ENCODE assay signal across 30 mouse cellular contexts in genomic region chr16:12173482-12174041, GRCm38 (mm10).
"Had no signal": no experiment of that assay in that cellular context is flagged by ENCODE, and none has a peak within 500 bp of the region (broad histone marks: within the 10 kb centered on the region; RNA-seq: fewer than 3 reads in every experiment).

No protein-coding gene starts in this region.

- H3K27ac ChIP-seq: limb, embryonic 10.5 days; limb, embryonic 12.5 days; limb, embryonic 13.5 days; limb, embryonic 15.5 days; liver, embryonic 12.5 days; liver, embryonic 13.5 days; liver, embryonic 14.5 days; liver, embryonic 15.5 days; lung, embryonic 15.5 days; macrophage; midbrain, embryonic 10.5 days; midbrain, embryonic 12.5 days; midbrain, embryonic 13.5 days; midbrain, embryonic 15.5 days; neural tube, embryonic 12.5 days had no signal

- H3K4me1 ChIP-seq: limb, embryonic 10.5 days; limb, embryonic 12.5 days; limb, embryonic 13.5 days; limb, embryonic 15.5 days; liver, embryonic 12.5 days; liver, embryonic 13.5 days; liver, embryonic 15.5 days; lung, embryonic 15.5 days; midbrain, embryonic 10.5 days; midbrain, embryonic 12.5 days; midbrain, embryonic 13.5 days; midbrain, embryonic 15.5 days; neural tube, embryonic 12.5 days had no signal

- H3K9me3 ChIP-seq: limb, embryonic 10.5 days; limb, embryonic 12.5 days; limb, embryonic 13.5 days; limb, embryonic 15.5 days; liver, embryonic 12.5 days; liver, embryonic 13.5 days; liver, embryonic 15.5 days; lung, embryonic 15.5 days; megakaryocyte, embryonic 14.5 days; midbrain, embryonic 10.5 days; midbrain, embryonic 12.5 days; midbrain, embryonic 13.5 days; midbrain, embryonic 15.5 days; neural tube, embryonic 12.5 days had no signal

- DNase-seq: left cerebral cortex, postnatal 4 days; liver; liver, embryonic 13.5 days; liver, postnatal 0 days; lung, adult 18-20 months; lung, adult 2 months; lung, embryonic 14.5 days; lung, postnatal 10 days; lung, postnatal 14 days; lung, postnatal 36 days; lung, postnatal 4 days; midbrain, embryonic 14.5 days had no signal

- H3K9ac ChIP-seq: limb, embryonic 12.5 days; limb, embryonic 13.5 days; limb, embryonic 15.5 days; liver, embryonic 12.5 days; liver, embryonic 13.5 days; liver, embryonic 14.5 days; liver, embryonic 15.5 days; liver, postnatal 0 days; lung, embryonic 14.5 days; lung, embryonic 15.5 days; midbrain, embryonic 12.5 days; midbrain, embryonic 13.5 days; midbrain, embryonic 15.5 days; neural tube, embryonic 12.5 days had no signal

- H3K36me3 ChIP-seq: limb, embryonic 10.5 days; limb, embryonic 12.5 days; limb, embryonic 13.5 days; limb, embryonic 15.5 days; liver, embryonic 12.5 days; liver, embryonic 13.5 days; liver, embryonic 15.5 days; lung, embryonic 15.5 days; midbrain, embryonic 10.5 days; midbrain, embryonic 12.5 days; midbrain, embryonic 13.5 days; midbrain, embryonic 15.5 days; neural tube, embryonic 12.5 days had no signal

- H3K4me2 ChIP-seq: limb, embryonic 12.5 days; limb, embryonic 13.5 days; limb, embryonic 15.5 days; liver, embryonic 11.5 days; liver, embryonic 12.5 days; liver, embryonic 13.5 days; liver, embryonic 15.5 days; lung, embryonic 14.5 days; lung, embryonic 15.5 days; midbrain, embryonic 11.5 days; midbrain, embryonic 12.5 days; midbrain, embryonic 13.5 days; midbrain, embryonic 15.5 days; neural tube, embryonic 12.5 days had no signal

- H3K27me3 ChIP-seq: limb, embryonic 12.5 days; limb, embryonic 13.5 days; limb, embryonic 15.5 days; liver, embryonic 12.5 days; liver, embryonic 13.5 days; liver, embryonic 15.5 days; lung, embryonic 15.5 days; midbrain, embryonic 12.5 days; midbrain, embryonic 13.5 days; midbrain, embryonic 15.5 days; neural tube, embryonic 12.5 days had no signal

- H3K4me3 ChIP-seq: limb, embryonic 10.5 days; limb, embryonic 12.5 days; limb, embryonic 13.5 days; limb, embryonic 15.5 days; liver, embryonic 12.5 days; liver, embryonic 13.5 days; liver, embryonic 15.5 days; lung, embryonic 15.5 days; megakaryocyte, embryonic 14.5 days; midbrain, embryonic 10.5 days; midbrain, embryonic 12.5 days; midbrain, embryonic 13.5 days; midbrain, embryonic 15.5 days; myocyte; neural tube, embryonic 12.5 days had no signal
